Mouse (Mus musculus) forebrain, postnatal 0 days (tissue): ENCODE results near the gene Ogfr. TPM values are rescaled to one million over a fixed set of nuclear protein-coding genes. Genes with fewer than 3 reads are reported as not detected.

Experiments
- ATAC-seq: fragments of 200-750 bp; cut with Nextera tagmentation; 2 replicates; pipeline ENCODE4 v1.8.0; 2017; ENCODE audit warnings: mild to moderate bottlenecking, moderate library complexity
- DNase-seq: peaks from one replicate; pipeline ENCODE4 v3.0.0-alpha.2; 2015
- H3K27ac ChIP-seq: fragments of 300-500 bp; sonication (generic); 2 replicates; pipeline ENCODE4 v1.5.1; 2014; ENCODE audit warnings: low read depth, mild to moderate bottlenecking, antibody characterized with exemption, low read length, moderate library complexity, mixed read lengths
- H3K27me3 ChIP-seq: fragments of 300-500 bp; sonication (generic); 2 replicates; pipeline ENCODE4 v1.6.1; 2014; ENCODE audit warnings: mild to moderate bottlenecking, low read length, mixed read lengths; ENCODE audit not compliant: insufficient read depth
- H3K36me3 ChIP-seq: fragments of 300-500 bp; sonication (generic); 2 replicates; pipeline ENCODE4 v1.6.1; 2014; ENCODE audit warnings: mild to moderate bottlenecking, moderate library complexity; ENCODE audit not compliant: insufficient read depth
- H3K4me1 ChIP-seq: fragments of 300-500 bp; sonication (generic); 2 replicates; pipeline ENCODE4 v1.6.1; 2014; ENCODE audit warnings: antibody characterized with exemption; ENCODE audit not compliant: insufficient read depth
- H3K4me2 ChIP-seq: fragments of 300-500 bp; sonication (generic); 2 replicates; pipeline ENCODE4 v1.6.1; 2014; ENCODE audit warnings: low read depth, mild to moderate bottlenecking, moderate library complexity
- H3K4me3 ChIP-seq: fragments of 300-500 bp; sonication (generic); 2 replicates; pipeline ENCODE4 v1.5.1; 2014; ENCODE audit warnings: low read depth, low read length, mixed read lengths
- H3K9ac ChIP-seq: fragments of 300-500 bp; sonication (generic); 2 replicates; pipeline ENCODE4 v1.6.1; 2014; ENCODE audit warnings: mild to moderate bottlenecking
- H3K9me3 ChIP-seq: fragments of 300-500 bp; sonication (generic); 2 replicates; pipeline ENCODE4 v1.6.1; 2016; ENCODE audit warnings: low read length
- CTCF ChIP-seq: sonication (generic); IDR thresholded peaks from 2 replicates; pipeline ENCODE4 v1.5.1; 2016; ENCODE audit warnings: antibody characterized with exemption, control low read depth, low read depth
- WGBS: fragments of 180-500 bp; shearing (Covaris S2); extraction: QIAGEN DNeasy Blood & Tissue Kit; methylation state at CpG from one replicate; pipeline ENCODE4 v1.1.7; 2014; 5-methylcytosine and 5-hydroxymethylcytosine counted together
- polyA plus RNA-seq: library from polyadenylated mRNA; unstranded; fragments of >200 nt; fragmentation: Nextera tagmentation; extraction: Ambion mirVana; gene quantifications from 2 replicates; pipeline ENCODE4 v1.2.1, GENCODE M21; 2015
- total RNA-seq: library from RNA; depleted of rRNA; stranded (reverse); fragments of >200 nt; gene quantifications from 2 replicates; pipeline ENCODE4 v1.2.3, GENCODE M21; 2014; rRNA removed

Ogfr gene
- total RNA-seq (116 and 127 TPM in 2 replicates), polyA plus RNA-seq (84.7 and 86.0 TPM in 2 replicates)

DNA sequence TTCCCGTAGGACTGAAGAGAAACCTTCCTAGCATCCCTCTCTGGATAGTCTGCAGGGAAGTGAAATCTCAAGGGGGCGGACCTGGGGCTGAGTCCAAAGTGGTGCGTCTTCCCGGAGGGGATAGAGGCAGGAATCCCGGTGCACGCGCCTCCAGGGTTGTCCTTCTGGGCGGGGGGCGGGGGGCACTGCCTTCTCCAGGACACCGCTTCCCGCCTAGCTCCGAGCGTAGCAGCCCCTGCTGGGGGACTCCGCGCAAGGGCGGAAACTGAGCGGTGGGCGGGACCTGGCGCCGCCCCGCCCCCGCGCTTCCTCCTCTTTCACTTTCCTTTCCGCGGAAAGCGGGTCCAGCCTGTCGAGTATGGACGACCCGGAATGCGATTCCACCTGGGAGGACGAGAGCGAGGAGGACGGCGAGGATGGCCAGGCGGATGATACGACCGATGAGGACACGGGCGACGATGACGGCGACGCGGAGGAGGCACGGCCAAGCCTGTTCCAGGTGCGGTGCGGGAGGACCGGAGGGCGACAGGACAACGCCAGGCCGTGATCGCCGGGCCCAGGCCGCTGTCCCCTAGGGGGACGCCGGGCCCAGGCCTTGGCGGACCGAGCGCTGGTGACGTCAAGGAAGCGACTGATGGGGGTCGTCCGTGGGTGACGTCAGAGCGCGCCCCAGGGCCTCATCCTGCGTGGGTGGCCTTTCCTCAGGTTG, at the start of gene Ogfr:
Gene Ogfr (plus strand): TSS at position 123 of the 709 bp plus-strand sequence.
- DNase-seq = peak; percentile 90
- peak within 1 kb of the TSS; percentile 69 for H3K4me2 ChIP-seq
- peak within 1 kb of the TSS; percentile 97 for H3K9ac ChIP-seq
- H3K27ac ChIP-seq = peak within 1 kb of the TSS; percentile 93
- H3K4me1 ChIP-seq = 0 out of 2 replicates have a peak, but pooled peaks cover 7% of the 10 kb centered on the region
- H3K9me3 ChIP-seq = no peaks in the 10 kb centered on the region
- peak; percentile 53 for TF ChIP-seq CTCF
- H3K27me3 ChIP-seq = no peaks in the 10 kb centered on the region
- 0% methylated on average over 67 of the region's 67 CpGs for WGBS
- peaks cover 53% of the 10 kb centered on the region for H3K36me3 ChIP-seq
- ATAC-seq = peak; percentile 93
- peak within 1 kb of the TSS; percentile 98 for H3K4me3 ChIP-seq

DNA sequence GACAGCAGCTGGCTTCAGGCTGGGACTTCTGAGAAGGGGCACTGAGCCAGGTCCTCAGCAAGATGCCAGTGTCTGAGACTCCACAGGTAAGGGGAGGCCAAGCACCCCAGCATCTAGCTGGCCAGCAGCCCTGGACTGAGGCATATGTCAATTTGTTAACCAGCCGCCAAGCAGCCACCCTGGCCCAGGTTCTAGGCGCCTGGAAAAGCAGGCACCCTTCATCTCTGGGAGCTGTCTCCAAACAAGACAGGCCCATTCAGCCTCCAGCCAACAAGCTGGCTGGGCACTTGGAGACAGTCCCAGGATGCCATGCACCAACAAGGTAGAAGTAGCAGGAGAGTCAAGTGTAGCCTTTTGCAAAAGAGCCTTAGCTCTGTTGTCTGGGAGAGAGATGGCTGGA, 45.4 kb upstream of the Ogfr start:
- H3K27ac ChIP-seq = no peak overlapping the region
- no peak for TF ChIP-seq CTCF
- H3K9ac ChIP-seq = no peak overlapping the region
- H3K4me2 ChIP-seq = no peak overlapping the region
- 75% methylated on average over 2 of the region's 2 CpGs for WGBS
- H3K4me3 ChIP-seq = no peak overlapping the region
- H3K27me3 ChIP-seq = no peaks in the 10 kb centered on the region
- ATAC-seq (no peak), DNase-seq (no peak)
- H3K9me3 ChIP-seq = 0 out of 2 replicates have a peak, but pooled peaks cover 3% of the 10 kb centered on the region
- no peaks in the 10 kb centered on the region; the same call in 1 of the 2 replicates for H3K36me3 ChIP-seq
- H3K4me1 ChIP-seq = peaks cover 5% of the 10 kb centered on the region; the same call in 1 of the 2 replicates

DNA sequence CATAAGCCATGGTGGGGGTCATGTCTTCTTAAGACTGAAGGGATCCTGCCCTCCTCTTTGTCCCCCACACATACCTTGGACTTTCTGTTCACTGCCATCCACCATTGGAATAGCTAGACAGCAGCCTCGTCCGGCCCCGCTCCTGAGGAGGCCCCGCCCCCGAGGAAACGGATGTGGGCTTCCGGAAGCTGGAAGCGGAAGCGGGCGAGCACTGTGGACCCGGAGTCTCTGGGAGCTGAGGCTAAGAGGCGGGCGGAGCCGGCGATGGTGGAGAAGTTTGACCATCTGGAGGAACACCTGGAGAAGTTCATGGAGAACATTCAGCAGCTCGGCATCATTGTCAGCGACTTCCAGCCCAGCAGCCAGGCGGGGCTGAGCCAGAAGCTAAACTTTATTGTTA, 44.0 kb upstream of the Ogfr start:
- Histone ChIP-seq H3K27me3 (no peaks in the 10 kb centered on the region), H3K4me3 (no peak overlapping the region), H3K36me3 (no peaks in the 10 kb centered on the region; the same call in 1 of the 2 replicates), H3K9me3 (0 out of 2 replicates have a peak, but pooled peaks cover 3% of the 10 kb centered on the region), H3K4me2 (no peak overlapping the region), H3K4me1 (peaks cover 5% of the 10 kb centered on the region; the same call in 1 of the 2 replicates), H3K27ac (no peak overlapping the region), H3K9ac (no peak overlapping the region)
- no peak for TF ChIP-seq CTCF
- WGBS = 88% methylated on average over 18 of the region's 18 CpGs
- ATAC-seq = no peak
- no peak for DNase-seq

DNA sequence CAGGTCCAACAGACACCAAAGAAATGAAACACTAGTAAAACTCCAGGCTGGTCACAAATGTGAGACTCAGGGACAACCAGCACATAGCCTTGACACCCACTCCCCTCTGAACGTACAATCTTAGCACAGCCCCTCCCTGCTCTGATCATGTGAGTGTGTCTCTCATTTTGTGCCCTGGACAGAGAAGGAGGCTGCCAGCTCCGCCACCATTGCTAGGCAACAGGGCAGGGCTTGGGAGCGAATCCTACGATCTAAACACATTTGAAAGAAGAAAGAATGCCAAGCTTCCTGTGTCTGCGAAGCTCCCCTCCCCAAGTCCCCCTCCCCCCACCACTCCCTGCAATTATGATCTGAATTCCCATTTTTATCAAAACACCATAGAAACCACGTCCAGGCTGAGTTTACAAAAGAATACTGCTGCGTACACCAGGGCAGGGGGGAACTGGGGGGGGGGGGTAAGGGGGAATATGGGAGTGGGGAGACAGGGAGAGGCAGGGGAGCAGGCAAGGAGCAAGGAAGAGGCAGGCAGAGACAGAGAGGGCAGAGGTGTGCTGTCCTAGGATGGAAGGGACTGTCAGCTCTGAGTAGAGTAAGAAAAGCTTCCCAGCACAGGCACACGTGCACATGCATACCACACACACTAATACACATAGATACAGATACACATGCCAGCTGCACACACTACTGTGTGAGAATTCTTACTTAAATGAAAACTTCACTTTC, 41.5 kb upstream of the Ogfr start:
- H3K4me1 ChIP-seq = peaks cover 5% of the 10 kb centered on the region; the same call in 1 of the 2 replicates
- no peaks in the 10 kb centered on the region for H3K27me3 ChIP-seq
- no peak for TF ChIP-seq CTCF
- H3K4me2 ChIP-seq = peak overlapping the region; percentile 6; the same call in 1 of the 2 replicates
- peak overlapping the region; percentile 35; the same call in 1 of the 2 replicates for H3K9ac ChIP-seq
- no peak overlapping the region for H3K4me3 ChIP-seq
- H3K9me3 ChIP-seq = 0 out of 2 replicates have a peak, but pooled peaks cover 3% of the 10 kb centered on the region
- no peaks in the 10 kb centered on the region; the same call in 1 of the 2 replicates for H3K36me3 ChIP-seq
- ATAC-seq = peak; percentile 90
- DNase-seq = peak; percentile 80
- WGBS = 3% methylated on average over 8 of the region's 8 CpGs
- H3K27ac ChIP-seq = peak overlapping the region; percentile 79

DNA sequence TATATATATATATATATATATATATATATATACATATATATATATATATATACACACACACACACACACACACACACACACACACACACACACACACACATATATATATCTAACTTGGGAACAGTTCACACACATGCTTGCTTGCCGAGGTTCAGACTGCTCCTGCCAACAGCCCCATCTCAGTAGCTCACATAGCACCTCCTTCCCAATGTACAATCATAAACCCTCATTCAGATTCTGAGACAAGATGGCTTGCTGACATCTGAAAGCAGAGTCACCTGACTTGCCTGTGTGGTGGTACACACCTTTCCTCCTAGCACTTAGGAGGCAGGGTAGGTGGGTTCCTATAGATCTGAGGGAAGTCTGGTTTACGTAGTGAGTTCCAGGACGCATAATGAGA, 36.7 kb upstream of the Ogfr start:
- Histone ChIP-seq H3K4me3 (no peak overlapping the region), H3K36me3 (no peaks in the 10 kb centered on the region), H3K27me3 (no peaks in the 10 kb centered on the region), H3K4me1 (peaks cover 1% of the 10 kb centered on the region; the same call in 1 of the 2 replicates), H3K4me2 (no peak overlapping the region), H3K9ac (no peak overlapping the region), H3K9me3 (no peaks in the 10 kb centered on the region), H3K27ac (peak overlapping the region; percentile 57; the same call in 1 of the 2 replicates)
- TF ChIP-seq CTCF = no peak
- 42% methylated on average over 3 of the region's 3 CpGs for WGBS
- ATAC-seq (peak; percentile 27; the same call in 1 of the 2 replicates), DNase-seq (peak; percentile 62)

DNA sequence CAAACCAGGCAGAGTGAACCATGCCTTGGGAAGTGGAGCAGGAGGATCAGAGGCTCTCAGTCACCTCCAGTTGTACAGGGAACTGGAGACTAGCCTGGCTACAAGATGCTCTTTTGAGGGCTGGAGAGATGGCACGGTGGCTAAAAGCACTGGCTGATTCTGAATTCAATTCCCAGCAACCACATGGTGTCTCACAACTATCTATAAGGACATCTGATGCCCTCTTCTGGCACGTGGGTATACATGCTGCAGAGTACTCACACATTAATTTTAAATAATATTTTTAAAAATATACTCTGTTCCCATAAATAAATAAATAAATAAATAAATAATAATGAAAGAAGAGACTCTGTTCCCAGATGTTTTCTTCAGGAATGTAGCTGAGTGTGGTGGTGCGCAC, 33.8 kb upstream of the Ogfr start:
- Histone ChIP-seq H3K4me3 (no peak overlapping the region), H3K4me2 (no peak overlapping the region), H3K36me3 (no peaks in the 10 kb centered on the region), H3K4me1 (no peaks in the 10 kb centered on the region), H3K9me3 (no peaks in the 10 kb centered on the region), H3K27me3 (no peaks in the 10 kb centered on the region), H3K9ac (no peak overlapping the region), H3K27ac (no peak overlapping the region)
- 43% methylated on average over 3 of the region's 3 CpGs for WGBS
- DNase-seq (no peak), ATAC-seq (no peak)
- no peak; the same call in 1 of the 2 replicates for TF ChIP-seq CTCF
